Mouse (Mus musculus) brain, embryonic 14.5 days (tissue): ENCODE data around the gene Prkar1b. TPM values are rescaled to one million over a fixed set of nuclear protein-coding genes. Genes with fewer than 3 reads are reported as not detected.
A peak's percentile ranks its signal among the peaks of the same experiment; 100 is the strongest.

Source experiments
- DNase-seq: peaks from one replicate; pipeline ENCODE4 v3.0.0-alpha.2; 2011; ENCODE audit warnings: low read depth
- CTCF ChIP-seq: fragments of 200-500 bp; IDR thresholded peaks from 2 replicates; pipeline ENCODE4 v1.5.1; 2012; ENCODE audit warnings: inconsistent platforms, mild to moderate bottlenecking, moderate library complexity, borderline replicate concordance; ENCODE audit not compliant: insufficient read depth, insufficient read length; ENCODE audit errors: extremely low read depth
- POLR2A ChIP-seq: fragments of 200-500 bp; IDR thresholded peaks from 2 replicates; pipeline ENCODE4 v1.6.1; 2012; ENCODE audit warnings: mild to moderate bottlenecking, inconsistent platforms, borderline replicate concordance; ENCODE audit not compliant: poor library complexity, insufficient read depth, insufficient read length, severe bottlenecking; ENCODE audit errors: extremely low read depth
- polyA plus RNA-seq: library from polyadenylated mRNA; depleted of rRNA; stranded (reverse); fragments of >200 nt; gene quantifications from 2 replicates; pipeline ENCODE4 v1.2.3, GENCODE M21; 2012

The Prkar1b gene
- polyA plus RNA-seq, 1 experiment: 202 TPM

DNA sequence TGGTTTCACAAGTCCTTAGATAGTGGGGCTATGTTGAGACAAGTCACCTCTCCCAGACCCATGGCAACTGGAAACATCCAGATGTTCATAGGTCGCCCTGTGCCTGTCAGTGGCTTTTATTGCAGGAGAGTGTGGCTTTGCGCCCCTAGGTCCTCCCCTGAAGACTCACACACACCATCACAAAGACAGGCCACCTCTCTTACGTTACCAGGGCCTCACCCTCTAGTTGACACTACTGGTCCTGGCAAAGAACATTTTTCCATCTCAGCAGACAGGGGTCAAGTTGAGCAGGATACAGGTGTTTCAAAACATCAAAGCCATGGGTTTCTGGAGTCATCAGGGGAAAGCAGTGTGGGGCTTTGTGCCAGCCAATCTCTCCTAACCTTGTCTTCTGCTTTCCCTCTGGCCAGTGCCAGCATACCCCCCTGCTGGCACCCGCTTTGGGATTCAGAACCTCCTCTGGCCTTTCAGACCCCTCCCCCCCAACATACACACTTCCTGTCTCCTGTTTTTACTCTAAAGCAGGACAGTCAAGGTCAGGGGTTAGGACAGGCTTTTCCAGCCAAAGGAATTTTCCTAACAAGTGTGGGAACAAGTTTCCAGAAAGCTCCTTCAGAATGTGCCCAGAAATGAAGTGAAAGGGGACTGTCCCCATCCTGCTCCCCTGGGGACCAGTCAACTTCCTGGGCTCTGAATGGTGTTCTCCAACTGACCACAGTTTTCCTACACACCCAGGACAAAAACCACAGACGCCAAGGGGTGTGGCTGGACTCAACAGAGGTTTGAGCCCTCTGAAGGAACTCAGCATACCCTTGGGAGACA is 31.5 kb downstream of the Prkar1b start:
- no peak for DNase-seq
- TF ChIP-seq CTCF (no peak), POLR2A (no peak)

DNA sequence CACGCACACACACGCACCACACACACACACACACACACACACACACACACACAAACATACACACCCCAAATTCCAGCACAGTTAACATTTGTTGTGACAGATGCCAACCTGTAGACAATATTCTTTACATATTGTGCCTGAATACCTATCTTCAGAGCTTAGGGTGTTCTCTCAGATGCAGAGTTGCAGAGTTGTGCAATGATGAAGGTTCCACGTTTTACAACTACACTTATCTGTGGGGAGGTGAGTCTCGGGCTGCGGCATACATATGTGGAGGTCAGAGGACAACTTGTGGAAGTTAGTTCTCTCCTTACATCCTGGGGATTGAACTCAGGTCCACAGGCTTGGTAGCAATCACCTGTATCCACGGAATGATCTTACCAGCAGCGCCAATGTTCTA is 34.3 kb downstream of the Prkar1b start:
- TF ChIP-seq CTCF (no peak), POLR2A (no peak)
- DNase-seq: no peak

DNA sequence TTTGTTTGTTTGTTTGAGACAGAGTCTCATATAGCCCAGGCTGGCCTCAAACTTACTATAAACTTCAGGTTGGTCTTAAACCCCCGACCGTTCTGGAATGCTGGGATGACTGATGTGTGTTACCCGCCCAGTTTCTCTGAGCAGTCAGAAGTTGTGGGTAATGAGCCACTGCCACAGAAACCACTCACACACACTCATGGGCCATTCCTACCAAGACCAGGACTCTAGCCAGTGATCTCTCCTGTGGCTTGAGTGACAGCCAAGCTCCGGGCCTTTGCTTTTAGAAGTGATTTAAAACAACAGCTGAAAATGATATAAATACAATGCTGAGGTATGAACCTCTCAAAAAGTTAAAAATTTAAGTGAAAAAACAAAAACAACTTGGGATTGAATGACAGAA is 34.9 kb downstream of the Prkar1b start:
- TF ChIP-seq CTCF: no peak
- TF ChIP-seq POLR2A: no peak
- DNase-seq: no peak

DNA sequence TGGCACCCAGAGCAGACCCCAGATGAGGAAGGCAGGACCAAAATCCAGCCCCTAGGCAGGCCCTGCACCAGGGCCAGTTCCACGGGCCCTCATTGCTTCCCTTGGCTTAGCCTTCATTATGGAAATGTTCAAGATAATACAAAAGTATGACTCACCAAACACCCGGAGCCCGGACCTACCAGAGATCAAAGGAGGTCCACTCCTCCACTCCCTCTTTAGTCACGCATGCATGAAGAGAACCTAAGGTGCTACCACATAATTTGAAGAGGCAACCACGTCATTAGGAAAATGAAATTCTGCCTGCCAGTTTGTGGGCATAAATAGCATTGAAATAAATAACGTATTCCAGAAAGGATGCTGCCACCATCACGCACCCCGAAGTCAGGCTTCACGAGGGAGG is 37.4 kb downstream of the Prkar1b start:
- no peak for DNase-seq
- TF ChIP-seq CTCF (no peak), POLR2A (no peak)

DNA sequence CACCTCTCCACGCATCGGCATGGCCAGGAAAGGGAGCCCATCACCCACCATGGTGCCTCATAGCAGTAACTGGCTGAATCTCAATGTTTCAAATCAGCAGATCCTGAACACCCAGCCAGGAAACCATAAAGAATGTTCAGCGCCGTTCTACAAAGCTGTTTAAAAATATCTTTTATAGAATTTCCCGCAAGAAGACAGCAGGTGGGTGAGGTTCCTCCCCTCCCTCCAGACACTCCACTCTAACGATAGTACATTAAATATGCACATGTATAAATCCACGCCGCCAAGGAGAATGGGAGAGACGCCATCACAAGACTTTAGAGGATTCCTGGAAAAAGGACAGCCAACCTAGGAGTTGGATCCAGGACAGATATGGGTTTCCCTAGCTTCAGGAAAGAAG is 37.8 kb downstream of the Prkar1b start:
- TF ChIP-seq CTCF (no peak), POLR2A (no peak)
- peak; percentile 22 for DNase-seq

DNA sequence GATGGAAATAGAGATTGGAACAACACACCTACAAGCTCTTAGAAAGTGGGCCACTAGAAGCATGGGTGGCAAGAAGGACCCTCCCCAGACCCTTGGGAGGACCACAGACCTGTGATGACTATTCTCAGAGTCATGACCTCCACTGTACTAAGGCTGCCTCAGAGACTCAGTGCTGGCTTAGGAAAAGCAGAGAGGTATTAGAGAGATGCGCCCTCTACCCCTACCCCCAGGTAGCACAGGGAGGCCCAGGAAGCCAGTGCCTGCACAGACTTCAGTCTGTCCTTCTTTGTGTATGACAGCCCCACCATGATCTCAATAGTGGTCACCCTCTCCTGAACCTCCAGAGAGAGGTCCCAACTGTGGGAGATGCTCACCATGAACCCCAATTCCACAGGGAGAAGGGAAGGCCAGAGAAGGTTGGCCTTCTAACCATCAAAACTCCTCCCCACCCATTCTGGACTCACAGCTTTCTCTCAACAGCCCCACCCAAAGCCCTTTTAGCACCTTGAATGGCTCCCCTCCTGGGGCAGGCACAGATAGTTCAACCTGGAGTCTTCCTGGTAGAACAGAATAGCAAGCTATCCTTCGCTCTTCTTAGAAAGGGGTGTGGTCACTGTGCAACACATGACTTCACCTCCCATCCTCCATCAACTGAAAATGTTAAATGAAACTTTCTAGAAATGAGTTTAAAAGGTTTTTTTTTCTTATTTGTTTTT is 39.5 kb downstream of the Prkar1b start:
- DNase-seq: no peak
- TF ChIP-seq POLR2A: no peak
- no peak for TF ChIP-seq CTCF

DNA sequence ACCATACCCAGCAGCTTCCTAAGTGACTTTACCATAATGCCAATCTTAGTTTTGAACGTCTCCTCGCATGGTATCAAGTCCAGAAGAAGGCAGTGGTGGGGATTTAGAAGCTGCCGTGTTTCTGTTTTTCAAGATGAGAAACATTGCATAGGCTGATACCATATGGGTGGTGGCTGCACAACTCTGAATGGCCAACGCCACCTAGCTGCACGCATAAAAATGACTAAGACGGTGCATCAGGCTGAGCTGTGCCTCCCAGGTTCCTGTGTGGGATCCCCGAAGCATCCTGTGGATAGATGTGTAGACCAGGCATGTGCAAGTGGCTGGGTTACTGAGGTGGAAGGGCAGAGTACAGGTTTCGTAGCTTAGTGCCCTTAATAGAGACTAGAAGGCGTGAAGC is 42.0 kb downstream of the Prkar1b start:
- TF ChIP-seq POLR2A (no peak), CTCF (peak; percentile 47; the same call in 1 of the 2 replicates)
- no peak for DNase-seq

DNA sequence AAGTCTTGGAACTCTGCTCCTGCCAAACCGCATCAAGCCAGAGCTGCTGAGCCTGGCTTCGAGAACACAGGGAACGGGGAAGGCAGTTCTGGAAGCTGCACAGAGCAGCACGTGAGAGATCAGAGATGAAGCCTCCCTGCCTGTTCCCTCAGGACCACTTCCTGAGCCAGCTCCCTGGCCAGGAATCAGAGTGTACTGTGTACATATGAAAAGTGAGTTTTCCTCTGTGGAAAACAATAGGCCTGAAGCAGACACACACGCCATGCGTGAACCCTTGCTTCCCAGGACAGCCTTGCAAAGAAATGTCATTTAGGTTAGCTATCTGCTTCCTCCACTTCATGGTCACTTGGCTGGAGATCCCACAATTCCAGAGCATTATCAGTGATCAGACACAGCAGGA is 48.0 kb downstream of the Prkar1b start:
- DNase-seq: no peak
- no peak for TF ChIP-seq POLR2A
- no peak for TF ChIP-seq CTCF

DNA sequence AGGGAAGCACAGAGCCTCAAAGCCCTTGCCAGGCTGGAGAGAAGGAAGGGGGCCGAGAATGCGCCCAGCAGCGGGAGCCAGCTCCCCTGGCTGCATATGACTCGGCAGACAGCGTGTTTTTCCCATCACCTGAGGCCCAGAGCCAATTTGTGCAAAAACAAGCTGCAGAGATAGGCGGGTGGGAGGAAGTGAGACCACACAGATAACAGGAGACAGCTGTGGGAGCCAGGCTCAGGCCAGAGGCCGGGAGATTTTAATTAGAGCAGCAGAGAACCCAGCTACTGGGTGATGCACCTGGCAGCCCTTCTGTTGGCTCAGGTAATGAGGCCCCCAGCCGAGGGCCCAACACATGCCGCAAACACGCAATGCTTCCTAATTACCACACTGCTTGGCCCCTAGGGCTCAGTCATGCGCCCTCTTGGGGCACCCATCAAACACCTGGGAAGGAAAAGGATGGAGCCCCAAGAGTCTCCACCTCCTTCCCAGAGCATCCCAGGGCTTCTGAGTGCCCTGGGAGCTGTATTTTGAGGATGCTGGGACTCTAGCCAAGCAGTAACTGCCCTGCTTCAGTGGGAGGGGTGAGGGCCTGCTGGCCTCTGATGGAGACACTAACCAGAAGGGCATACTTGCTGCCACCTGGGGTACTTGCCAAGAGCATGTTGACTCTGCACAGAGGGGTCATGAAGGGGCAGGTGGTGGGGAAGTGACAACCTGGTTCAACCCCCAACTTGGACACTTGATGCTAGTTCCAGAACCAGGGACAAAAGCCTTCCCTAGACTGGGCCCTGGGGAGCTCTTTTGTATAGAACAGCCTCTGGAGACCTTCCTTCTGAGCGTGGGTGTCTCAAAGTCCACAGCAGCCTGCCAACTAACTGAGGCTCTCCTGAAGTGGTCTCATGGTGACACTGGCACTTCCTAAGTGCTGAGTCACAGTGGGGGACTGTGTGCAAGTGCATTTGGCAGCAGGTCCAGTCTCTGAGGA is 50.5 kb downstream of the Prkar1b start:
- TF ChIP-seq CTCF (no peak), POLR2A (no peak)
- DNase-seq: peak; percentile 83

DNA sequence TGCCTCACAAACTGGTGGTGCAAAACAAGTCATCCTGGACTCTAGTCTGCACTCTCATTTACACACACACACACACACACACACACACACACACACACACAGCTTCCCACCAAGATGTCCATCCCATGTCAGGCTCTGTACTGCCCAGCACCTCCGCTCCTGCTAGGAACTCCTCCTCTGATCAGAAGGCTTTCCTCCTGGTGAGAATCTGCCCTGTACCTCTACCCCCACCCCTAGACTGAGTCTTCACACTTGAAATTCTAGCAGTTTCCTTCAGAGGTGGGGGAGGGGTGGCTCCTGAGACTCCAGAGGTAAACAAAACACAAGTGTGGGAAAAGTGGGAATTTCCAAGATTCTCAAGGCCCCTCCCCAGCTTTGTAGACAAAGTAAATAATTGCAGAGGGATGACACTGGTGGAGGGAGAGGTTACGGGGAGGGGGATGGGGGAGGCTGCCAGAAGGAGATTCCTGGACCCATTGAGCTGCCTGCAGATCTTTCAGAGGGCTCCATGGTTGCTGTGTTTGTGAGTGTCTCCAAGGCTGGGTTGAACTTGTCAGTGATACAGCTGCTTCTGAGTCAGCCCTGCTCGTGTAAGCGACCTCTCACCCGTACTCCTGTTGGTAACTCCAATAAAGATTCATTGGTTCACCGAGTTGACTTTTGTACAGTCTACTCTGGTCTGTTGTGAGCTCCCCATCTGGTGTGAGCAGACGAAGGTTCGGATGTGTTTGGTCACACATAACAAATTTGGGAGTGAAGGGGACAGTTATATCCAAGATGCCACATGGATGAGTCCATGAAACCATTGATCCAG is 54.3 kb downstream of the Prkar1b start:
- no peak for DNase-seq
- no peak for TF ChIP-seq CTCF
- no peak for TF ChIP-seq POLR2A

DNA sequence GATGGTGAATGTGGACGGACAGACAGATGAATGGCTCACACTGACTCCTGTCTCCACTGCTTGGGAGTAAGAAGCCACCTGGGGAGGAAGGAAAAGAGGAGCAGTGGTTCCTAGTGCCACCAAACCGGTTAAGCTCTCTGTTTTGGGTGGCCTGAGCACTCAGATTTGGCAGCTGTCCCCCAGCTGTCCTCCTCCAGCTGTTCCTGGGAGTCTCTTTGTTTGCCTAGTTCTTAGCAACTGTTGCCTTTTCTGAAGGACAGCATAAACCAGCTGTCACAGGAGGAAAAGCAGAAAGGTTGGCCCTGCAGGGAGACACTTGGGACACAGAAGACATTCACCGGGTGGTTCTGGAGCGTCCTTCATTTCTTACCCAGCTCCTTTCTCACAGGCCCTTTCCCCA is 56.3 kb downstream of the Prkar1b start:
- no peak for DNase-seq
- TF ChIP-seq CTCF (no peak), POLR2A (no peak)

DNA sequence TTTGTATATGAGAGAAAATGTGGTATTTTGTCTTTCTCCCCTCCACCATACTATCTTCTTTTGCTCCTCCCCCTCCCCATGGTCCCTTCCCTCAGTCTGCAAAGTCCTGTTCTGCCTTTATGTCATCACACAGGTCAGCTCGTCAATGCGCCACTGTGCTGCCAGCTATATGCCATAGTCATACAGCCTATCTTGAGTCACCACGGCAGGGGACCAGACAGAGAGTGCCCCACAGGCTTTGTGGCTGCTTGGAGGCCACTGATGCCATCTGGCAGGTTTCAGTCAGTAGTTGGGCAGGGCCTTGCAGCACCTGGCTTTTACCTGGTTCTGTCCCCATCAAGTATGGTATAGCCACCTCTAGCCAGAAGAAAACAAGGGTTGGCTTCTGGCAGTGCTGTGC is 58.1 kb downstream of the Prkar1b start:
- TF ChIP-seq POLR2A (no peak), CTCF (no peak)
- no peak for DNase-seq
